Mouse (Mus musculus): Measurements from ENCODE around the gene Gamt. TPM values are rescaled to one million over a fixed set of nuclear protein-coding genes. Genes with fewer than 3 reads are reported as not detected.
A peak's percentile ranks its signal among the peaks of the same experiment; 100 is the strongest.

Gene Gamt
- total and polyA plus RNA-seq, 2 experiments: 241 to 715 TPM

- TF ChIP-seq CTCF (IDR thresholded peaks at IDR 0.05; ENCODE audit: low read depth, low read length) (no peak), POLR2A (IDR thresholded peaks at IDR 0.05; ENCODE audit: extremely low read depth, insufficient read depth, low read length) (no peak)
- Histone ChIP-seq H3K36me3 (ENCODE audit: control insufficient read depth, insufficient read depth, low read length) (peaks cover 19% of the 10 kb centered on the region; the same call in 1 of the 2 replicates), H3K4me1 (ENCODE audit: control insufficient read depth, insufficient read depth, low read length) (peaks cover 41% of the 10 kb centered on the region), H3K79me2 (ENCODE audit: control insufficient read depth, insufficient read depth, low read length) (peaks cover 21% of the 10 kb centered on the region), H3K27me3 (ENCODE audit: control insufficient read depth, insufficient read depth, low read length) (no peaks in the 10 kb centered on the region), H3K4me3 (ENCODE audit: insufficient read depth, low read depth, low read length) (no peak overlapping the region), H3K27ac (replicated peaks; ENCODE audit: insufficient read depth, low read depth, low read length) (peak overlapping the region; percentile 10), H3K9ac (ENCODE audit: low read depth, low read length) (peak overlapping the region; percentile 0; the same call in 1 of the 2 replicates)
- DNase-seq (ENCODE audit: extremely low read depth, low read depth, low spot score): peak; percentile 90
- WGBS: 32% methylated on average over 5 of the region's 5 CpGs
These were observed 15.4 kb upstream of the Gamt start for GRCm38 (mm10) chr10:80276238-80276637.

- DNase-seq (ENCODE audit: extremely low read depth, low read depth, low spot score): no peak
- TF ChIP-seq POLR2A (IDR thresholded peaks at IDR 0.05; ENCODE audit: extremely low read depth, insufficient read depth, low read length) (no peak), CTCF (IDR thresholded peaks at IDR 0.05; ENCODE audit: low read depth, low read length) (no peak)
- peaks cover 24% of the 10 kb centered on the region for H3K79me2 ChIP-seq (ENCODE audit: control insufficient read depth, insufficient read depth, low read length)
- H3K4me1 ChIP-seq (ENCODE audit: control insufficient read depth, insufficient read depth, low read length): peaks cover 52% of the 10 kb centered on the region
- WGBS: 81% methylated on average over 3 of the region's 3 CpGs
- H3K27me3 ChIP-seq (ENCODE audit: control insufficient read depth, insufficient read depth, low read length): no peaks in the 10 kb centered on the region
- peak overlapping the region; percentile 3; the same call in 1 of the 2 replicates for H3K9ac ChIP-seq (ENCODE audit: low read depth, low read length)
- peak overlapping the region; percentile 3; the same call in 1 of the 2 replicates for H3K27ac ChIP-seq (replicated peaks; ENCODE audit: insufficient read depth, low read depth, low read length)
- no peak overlapping the region for H3K4me3 ChIP-seq (ENCODE audit: insufficient read depth, low read depth, low read length)
- H3K36me3 ChIP-seq (ENCODE audit: control insufficient read depth, insufficient read depth, low read length): peaks cover 19% of the 10 kb centered on the region; the same call in 1 of the 2 replicates
These were observed 13.0 kb upstream of the Gamt start for GRCm38 (mm10) chr10:80273847-80274246.

DNA sequence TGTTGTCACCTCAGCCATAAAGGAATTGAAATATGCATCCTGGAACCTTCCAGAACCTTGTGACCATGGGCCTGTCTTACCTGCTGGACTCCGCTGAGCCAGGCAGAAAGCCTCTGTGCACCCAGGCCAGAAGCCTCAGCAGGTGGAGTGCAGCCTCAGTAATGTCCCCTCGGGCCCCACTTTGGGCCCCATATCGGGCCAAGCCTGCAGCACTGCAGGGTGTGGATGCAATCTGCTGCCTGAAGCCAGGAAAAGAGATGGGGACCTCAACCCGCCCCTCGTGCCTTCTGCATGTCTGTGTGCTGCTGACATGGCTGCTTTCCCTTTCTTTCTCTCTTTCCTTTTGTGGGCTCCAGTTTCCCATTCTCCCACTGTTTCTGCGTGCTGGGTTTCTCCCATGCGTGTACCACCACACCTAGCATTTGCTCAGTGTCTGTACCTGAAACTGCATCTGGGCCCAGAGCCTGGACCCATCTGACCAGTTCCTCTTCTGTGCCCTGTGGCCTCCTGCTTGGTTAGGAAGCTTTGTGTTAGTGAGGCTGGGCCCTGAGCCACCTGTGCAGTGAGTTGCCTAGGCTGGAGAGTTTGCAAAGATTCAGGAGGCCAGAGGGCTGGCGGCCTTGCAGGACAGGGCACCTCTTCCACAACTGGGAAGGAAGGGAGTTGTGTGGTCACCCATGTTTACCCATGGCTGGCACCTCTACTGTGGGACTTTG, 11.2 kb upstream of the Gamt start:
- DNase-seq (ENCODE audit: extremely low read depth, low read depth, low spot score): peak; percentile 85
- Histone ChIP-seq H3K4me3 (ENCODE audit: insufficient read depth, low read depth, low read length) (no peak overlapping the region), H3K27ac (replicated peaks; ENCODE audit: insufficient read depth, low read depth, low read length) (peak overlapping the region; percentile 95), H3K27me3 (ENCODE audit: control insufficient read depth, insufficient read depth, low read length) (no peaks in the 10 kb centered on the region), H3K9ac (ENCODE audit: low read depth, low read length) (peak overlapping the region; percentile 64), H3K36me3 (ENCODE audit: control insufficient read depth, insufficient read depth, low read length) (peaks cover 6% of the 10 kb centered on the region; the same call in 1 of the 2 replicates), H3K4me1 (ENCODE audit: control insufficient read depth, insufficient read depth, low read length) (peaks cover 58% of the 10 kb centered on the region), H3K79me2 (ENCODE audit: control insufficient read depth, insufficient read depth, low read length) (peaks cover 38% of the 10 kb centered on the region)
- 48% methylated on average over 8 of the region's 8 CpGs for WGBS
- TF ChIP-seq POLR2A (IDR thresholded peaks at IDR 0.05; ENCODE audit: extremely low read depth, insufficient read depth, low read length): no peak
- TF ChIP-seq CTCF (IDR thresholded peaks at IDR 0.05; ENCODE audit: low read depth, low read length): no peak

DNA sequence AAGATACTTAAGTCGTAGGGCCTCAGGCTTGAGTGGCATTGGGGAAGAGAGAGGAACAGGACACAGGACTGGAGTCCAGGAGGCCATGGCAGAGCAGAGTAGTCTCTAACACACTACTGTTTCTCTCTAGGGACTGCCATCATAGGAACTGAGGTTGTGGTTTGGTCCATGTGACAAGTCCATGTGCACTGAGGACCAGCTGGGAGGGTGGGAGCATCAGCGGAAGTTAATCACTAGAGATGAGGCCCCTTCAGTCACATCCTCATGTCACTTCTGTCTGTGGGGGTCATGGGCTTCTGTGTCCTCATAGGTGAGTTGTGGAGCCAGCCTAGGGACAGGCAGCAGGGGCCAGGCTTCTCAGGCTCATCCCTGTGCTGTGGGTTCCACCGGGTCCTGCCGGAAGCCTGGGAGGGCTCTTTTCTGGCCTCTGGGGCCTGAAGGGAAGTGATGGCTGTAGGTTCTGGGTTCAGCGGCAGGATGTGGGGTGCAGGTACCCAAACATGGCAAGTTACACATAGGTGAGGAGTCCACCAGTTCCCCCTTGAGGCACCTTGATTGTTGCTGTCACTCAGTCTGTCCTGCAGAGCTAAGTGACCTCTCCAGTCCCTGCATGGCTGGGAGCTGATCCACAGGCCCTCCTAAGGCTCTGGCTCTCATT, 10.5 kb upstream of the Gamt start:
- peak overlapping the region; percentile 64 for H3K9ac ChIP-seq (ENCODE audit: low read depth, low read length)
- no peak for TF ChIP-seq POLR2A (IDR thresholded peaks at IDR 0.05; ENCODE audit: extremely low read depth, insufficient read depth, low read length)
- no peak for TF ChIP-seq CTCF (IDR thresholded peaks at IDR 0.05; ENCODE audit: low read depth, low read length)
- peaks cover 3% of the 10 kb centered on the region; the same call in 1 of the 2 replicates for H3K36me3 ChIP-seq (ENCODE audit: control insufficient read depth, insufficient read depth, low read length)
- peak overlapping the region; percentile 95 for H3K27ac ChIP-seq (replicated peaks; ENCODE audit: insufficient read depth, low read depth, low read length)
- DNase-seq (ENCODE audit: extremely low read depth, low read depth, low spot score): no peak
- 35% methylated on average over 5 of the region's 5 CpGs for WGBS
- H3K27me3 ChIP-seq (ENCODE audit: control insufficient read depth, insufficient read depth, low read length): no peaks in the 10 kb centered on the region
- peak overlapping the region; percentile 4; the same call in 1 of the 2 replicates for H3K4me3 ChIP-seq (ENCODE audit: insufficient read depth, low read depth, low read length)
- peaks cover 43% of the 10 kb centered on the region for H3K79me2 ChIP-seq (ENCODE audit: control insufficient read depth, insufficient read depth, low read length)
- H3K4me1 ChIP-seq (ENCODE audit: control insufficient read depth, insufficient read depth, low read length): peaks cover 60% of the 10 kb centered on the region

- Histone ChIP-seq H3K4me1 (ENCODE audit: control insufficient read depth, insufficient read depth, low read length) (peaks cover 57% of the 10 kb centered on the region), H3K36me3 (ENCODE audit: control insufficient read depth, insufficient read depth, low read length) (peaks cover 3% of the 10 kb centered on the region; the same call in 1 of the 2 replicates), H3K9ac (ENCODE audit: low read depth, low read length) (peak overlapping the region; percentile 70), H3K27me3 (ENCODE audit: control insufficient read depth, insufficient read depth, low read length) (no peaks in the 10 kb centered on the region), H3K79me2 (ENCODE audit: control insufficient read depth, insufficient read depth, low read length) (peaks cover 44% of the 10 kb centered on the region), H3K4me3 (ENCODE audit: insufficient read depth, low read depth, low read length) (peak overlapping the region; percentile 3; the same call in 1 of the 2 replicates), H3K27ac (replicated peaks; ENCODE audit: insufficient read depth, low read depth, low read length) (peak overlapping the region; percentile 95)
- peak; percentile 98 for DNase-seq (ENCODE audit: extremely low read depth, low read depth, low spot score)
- WGBS: 8% methylated on average over 6 of the region's 6 CpGs
- TF ChIP-seq POLR2A (IDR thresholded peaks at IDR 0.05; ENCODE audit: extremely low read depth, insufficient read depth, low read length) (no peak), CTCF (IDR thresholded peaks at IDR 0.05; ENCODE audit: low read depth, low read length) (no peak)
These were observed 9.9 kb upstream of the Gamt start for GRCm38 (mm10) chr10:80270734-80271181.

Measured in liver, adult 2 months (tissue).